Mouse (Mus musculus) embryonic facial prominence, embryonic 12.5 days (tissue): ENCODE data around the gene Foxm1. TPM values are rescaled to one million over a fixed set of nuclear protein-coding genes. Genes with fewer than 3 reads are reported as not detected.

Experiments used
- ATAC-seq: fragments of 200-750 bp; cut with Nextera tagmentation; 2 replicates; pipeline ENCODE4 v1.8.0; 2017; ENCODE audit not compliant: insufficient number of reproducible peaks, insufficient read depth, low FRiP score, low TSS enrichment
- H3K27ac ChIP-seq: fragments of 300-500 bp; sonication (generic); 2 replicates; pipeline ENCODE4 v1.5.1; 2016; ENCODE audit warnings: mild to moderate bottlenecking
- H3K27me3 ChIP-seq: fragments of 300-500 bp; sonication (generic); 2 replicates; pipeline ENCODE4 v1.6.1; 2016; ENCODE audit warnings: mild to moderate bottlenecking, moderate library complexity
- H3K36me3 ChIP-seq: fragments of 300-500 bp; sonication (generic); 2 replicates; pipeline ENCODE4 v1.6.1; 2016; ENCODE audit warnings: mild to moderate bottlenecking
- H3K4me1 ChIP-seq: fragments of 300-500 bp; sonication (generic); 2 replicates; pipeline ENCODE4 v1.6.1; 2016
- H3K4me2 ChIP-seq: fragments of 300-500 bp; sonication (generic); replicated peaks from 2 replicates; pipeline ENCODE4 v1.6.1; 2016; ENCODE audit warnings: mild to moderate bottlenecking, moderate library complexity
- H3K4me3 ChIP-seq: fragments of 300-500 bp; sonication (generic); 2 replicates; pipeline ENCODE4 v1.5.1; 2016; ENCODE audit warnings: mild to moderate bottlenecking
- H3K9ac ChIP-seq: fragments of 300-500 bp; sonication (generic); 2 replicates; pipeline ENCODE4 v1.6.1; 2016; ENCODE audit warnings: mild to moderate bottlenecking, moderate library complexity
- H3K9me3 ChIP-seq: fragments of 300-500 bp; sonication (generic); 2 replicates; pipeline ENCODE4 v1.6.1; 2016; ENCODE audit warnings: mild to moderate bottlenecking, moderate library complexity
- WGBS: fragments of 180-500 bp; shearing (Covaris S2); methylation state at CpG from one replicate; pipeline ENCODE4 v1.1.7; 2016; 5-methylcytosine and 5-hydroxymethylcytosine counted together
- polyA plus RNA-seq: library from polyadenylated mRNA; unstranded; fragments of >200 nt; fragmentation: Nextera tagmentation; extraction: Ambion mirVana; gene quantifications from 2 replicates; pipeline ENCODE4 v1.2.1, GENCODE M21; 2016

Gene Foxm1
- polyA plus RNA-seq: 43.8 and 45.1 TPM in 2 replicates

GRCm38 (mm10) chr6:128362381-128363006 lies at the start of gene Foxm1, which contains the start of gene Rhno1:
Foxm1 (plus strand) TSS chr6:128362967.
Rhno1 (minus strand) TSS chr6:128362911.
- Histone ChIP-seq H3K4me3 (peak within 1 kb of the TSS; percentile 90), H3K4me2 (peak within 1 kb of the TSS; percentile 92), H3K9ac (peak within 1 kb of the TSS; percentile 81), H3K4me1 (peaks cover 19% of the 10 kb centered on the region), H3K9me3 (no peaks in the 10 kb centered on the region), H3K27me3 (no peaks in the 10 kb centered on the region), H3K36me3 (peaks cover 34% of the 10 kb centered on the region), H3K27ac (peak within 1 kb of the TSS; percentile 95)
- under 1% methylated on average over 74 of the region's 76 CpGs for whole genome bisulfite sequencing
- peak; percentile 92 for ATAC-seq

GRCm38 (mm10) chr6:128314796-128315195 lies 48.0 kb upstream of the Foxm1 start:
- H3K9ac ChIP-seq: no peak overlapping the region
- H3K36me3 ChIP-seq: no peaks in the 10 kb centered on the region
- no peaks in the 10 kb centered on the region for H3K9me3 ChIP-seq
- H3K4me3 ChIP-seq: no peak overlapping the region
- no peak overlapping the region for H3K4me2 ChIP-seq
- H3K27me3 ChIP-seq: no peaks in the 10 kb centered on the region
- WGBS: 84% methylated on average over 6 of the region's 6 CpGs
- no peak overlapping the region for H3K27ac ChIP-seq
- ATAC-seq: no peak
- H3K4me1 ChIP-seq: no peaks in the 10 kb centered on the region

- H3K4me1 ChIP-seq: no peaks in the 10 kb centered on the region
- no peak overlapping the region for H3K4me3 ChIP-seq
- ATAC-seq: no peak
- H3K9ac ChIP-seq: no peak overlapping the region
- H3K4me2 ChIP-seq: no peak overlapping the region
- no peaks in the 10 kb centered on the region for H3K9me3 ChIP-seq
- WGBS: 83% methylated on average over 8 of the region's 8 CpGs
- H3K36me3 ChIP-seq: no peaks in the 10 kb centered on the region
- no peaks in the 10 kb centered on the region for H3K27me3 ChIP-seq
- H3K27ac ChIP-seq: no peak overlapping the region
Measured at GRCm38 (mm10) chr6:128315597-128315996, 47.2 kb upstream of the Foxm1 start.

GRCm38 (mm10) chr6:128318317-128318716 lies 44.5 kb upstream of the Foxm1 start:
- peaks cover 26% of the 10 kb centered on the region for H3K36me3 ChIP-seq
- no peak overlapping the region for H3K4me2 ChIP-seq
- H3K9ac ChIP-seq: no peak overlapping the region
- no peak overlapping the region for H3K27ac ChIP-seq
- H3K27me3 ChIP-seq: no peaks in the 10 kb centered on the region
- H3K4me3 ChIP-seq: no peak overlapping the region
- H3K9me3 ChIP-seq: no peaks in the 10 kb centered on the region
- WGBS: 11% methylated on average over 4 of the region's 4 CpGs
- no peak for ATAC-seq
- no peaks in the 10 kb centered on the region for H3K4me1 ChIP-seq

- no peak overlapping the region for H3K27ac ChIP-seq
- 25% methylated on average over 12 of the region's 12 CpGs for WGBS
Measured at GRCm38 (mm10) chr6:128334397-128335124, 28.2 kb upstream of the Foxm1 start.

GRCm38 (mm10) chr6:128337467-128337866 lies 25.3 kb upstream of the Foxm1 start:
- H3K4me3 ChIP-seq: no peak overlapping the region
- no peak for ATAC-seq
- no peaks in the 10 kb centered on the region for H3K27me3 ChIP-seq
- H3K36me3 ChIP-seq: peaks cover 42% of the 10 kb centered on the region
- no peaks in the 10 kb centered on the region for H3K4me1 ChIP-seq
- WGBS: 85% methylated on average over 7 of the region's 7 CpGs
- H3K4me2 ChIP-seq: no peak overlapping the region
- H3K9me3 ChIP-seq: no peaks in the 10 kb centered on the region
- no peak overlapping the region for H3K9ac ChIP-seq
- H3K27ac ChIP-seq: no peak overlapping the region

More at GRCm38 (mm10) chr6:128334397-128335124, 28.2 kb upstream of the Foxm1 start:
- H3K4me2 ChIP-seq: no peak overlapping the region
- H3K27me3 ChIP-seq: no peaks in the 10 kb centered on the region
- no peak overlapping the region for H3K4me3 ChIP-seq
- H3K36me3 ChIP-seq: peaks cover 58% of the 10 kb centered on the region
- no peaks in the 10 kb centered on the region for H3K9me3 ChIP-seq
- H3K4me1 ChIP-seq: no peaks in the 10 kb centered on the region
- no peak for ATAC-seq
- H3K9ac ChIP-seq: no peak overlapping the region

GRCm38 (mm10) chr6:128338876-128339275 lies 23.9 kb upstream of the Foxm1 start:
- H3K4me1 ChIP-seq: no peaks in the 10 kb centered on the region
- no peak overlapping the region for H3K4me2 ChIP-seq
- no peak overlapping the region for H3K4me3 ChIP-seq
- no peak overlapping the region for H3K27ac ChIP-seq
- no peak overlapping the region for H3K9ac ChIP-seq
- WGBS: 45% methylated on average over 5 of the region's 5 CpGs
- ATAC-seq: no peak
- no peaks in the 10 kb centered on the region for H3K9me3 ChIP-seq
- H3K27me3 ChIP-seq: no peaks in the 10 kb centered on the region
- peaks cover 42% of the 10 kb centered on the region for H3K36me3 ChIP-seq

GRCm38 (mm10) chr6:128341956-128342723 lies 20.6 kb upstream of the Foxm1 start:
- no peak overlapping the region for H3K4me3 ChIP-seq
- ATAC-seq: no peak
- no peak overlapping the region for H3K4me2 ChIP-seq
- H3K27ac ChIP-seq: no peak overlapping the region
- no peaks in the 10 kb centered on the region for H3K4me1 ChIP-seq
- no peaks in the 10 kb centered on the region for H3K27me3 ChIP-seq
- peaks cover 22% of the 10 kb centered on the region for H3K36me3 ChIP-seq
- no peaks in the 10 kb centered on the region for H3K9me3 ChIP-seq
- WGBS: 92% methylated on average over 11 of the region's 11 CpGs
- no peak overlapping the region for H3K9ac ChIP-seq

GRCm38 (mm10) chr6:128345623-128346022 lies 17.1 kb upstream of the Foxm1 start:
- 90% methylated on average over 10 of the region's 10 CpGs for WGBS
- H3K4me2 ChIP-seq: no peak overlapping the region
- H3K36me3 ChIP-seq: peaks cover 17% of the 10 kb centered on the region
- no peak for ATAC-seq
- H3K27me3 ChIP-seq: no peaks in the 10 kb centered on the region
- no peaks in the 10 kb centered on the region for H3K9me3 ChIP-seq
- peaks cover 5% of the 10 kb centered on the region; the same call in 1 of the 2 replicates for H3K4me1 ChIP-seq
- no peak overlapping the region for H3K27ac ChIP-seq
- no peak overlapping the region for H3K9ac ChIP-seq
- H3K4me3 ChIP-seq: no peak overlapping the region

- ATAC-seq: no peak
- Histone ChIP-seq H3K9me3 (no peaks in the 10 kb centered on the region), H3K27ac (no peak overlapping the region), H3K27me3 (no peaks in the 10 kb centered on the region), H3K4me3 (no peak overlapping the region), H3K36me3 (peaks cover 21% of the 10 kb centered on the region), H3K4me2 (no peak overlapping the region), H3K9ac (no peak overlapping the region), H3K4me1 (peaks cover 5% of the 10 kb centered on the region; the same call in 1 of the 2 replicates)
- 91% methylated on average over 6 of the region's 6 CpGs for WGBS
Measured at GRCm38 (mm10) chr6:128346782-128347181, 16.0 kb upstream of the Foxm1 start.

GRCm38 (mm10) chr6:128349711-128350110 lies 13.1 kb upstream of the Foxm1 start:
- peaks cover 4% of the 10 kb centered on the region; the same call in 1 of the 2 replicates for H3K36me3 ChIP-seq
- peak overlapping the region; percentile 67; the same call in 1 of the 2 replicates for H3K27ac ChIP-seq
- ATAC-seq: no peak
- 24% methylated on average over 7 of the region's 7 CpGs for WGBS
- no peak overlapping the region for H3K9ac ChIP-seq
- H3K4me3 ChIP-seq: no peak overlapping the region
- no peak overlapping the region for H3K4me2 ChIP-seq
- no peaks in the 10 kb centered on the region for H3K9me3 ChIP-seq
- H3K4me1 ChIP-seq: peaks cover 15% of the 10 kb centered on the region
- no peaks in the 10 kb centered on the region for H3K27me3 ChIP-seq
